Mouse (Mus musculus) naive thymus-derived CD4-positive, alpha-beta T cell, adult 2 months (primary cell): ENCODE data around the gene Lcn10.
"Not testable (repeated sequence)": the region's sequence is repeated elsewhere in the genome, so short reads cannot be mapped to it uniquely, and the experiment has no call there.

Experiments
- DNase-seq: peaks from one replicate; pipeline ENCODE4 v3.0.0-alpha.2; 2011; ENCODE audit warnings: low read depth

The Lcn10 gene

DNA sequence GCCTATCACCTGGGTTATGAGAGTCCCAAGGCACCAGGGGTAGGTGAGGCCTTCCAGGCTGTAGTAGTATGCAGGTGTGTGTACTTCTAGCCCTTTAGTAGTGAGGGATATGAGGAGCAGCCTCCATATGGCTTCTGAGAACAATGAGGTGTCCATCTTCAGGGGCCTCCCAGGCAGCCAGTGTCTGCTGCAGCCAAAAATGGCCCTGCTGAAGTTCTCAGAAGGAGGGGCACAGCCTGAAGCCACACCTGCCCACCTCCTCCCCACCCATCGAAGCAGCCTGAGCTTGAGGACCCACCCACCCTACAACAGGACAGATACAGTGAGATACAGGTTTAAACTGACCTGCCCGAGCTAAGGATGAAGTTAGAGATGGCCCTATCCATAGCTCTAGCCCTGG is at the start of gene Lcn10:
TSS of gene Lcn10 (plus strand) at position 301 of the 400 bp plus-strand sequence.
- no peak for DNase-seq

DNA sequence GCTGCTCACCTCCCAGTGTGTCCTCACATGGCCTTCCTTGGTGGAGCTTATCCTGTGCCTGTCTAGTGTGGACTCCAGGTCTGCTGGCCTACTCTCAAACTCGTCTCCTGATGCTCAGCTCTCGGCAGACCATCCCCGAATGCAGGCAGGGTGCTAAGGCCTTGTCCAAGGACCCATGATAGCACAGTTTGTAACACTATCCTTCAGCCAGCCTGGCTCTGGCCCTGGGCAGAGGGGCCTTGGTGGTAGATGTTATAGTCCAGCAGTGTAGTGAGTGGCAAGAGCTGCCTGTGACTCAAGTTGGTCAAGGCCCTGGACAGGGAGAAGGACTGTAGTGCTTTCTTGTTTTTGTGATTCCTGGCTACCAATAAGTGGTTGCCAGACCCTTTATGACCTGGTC is 48.9 kb upstream of the Lcn10 start:
- DNase-seq: no peak

DNA sequence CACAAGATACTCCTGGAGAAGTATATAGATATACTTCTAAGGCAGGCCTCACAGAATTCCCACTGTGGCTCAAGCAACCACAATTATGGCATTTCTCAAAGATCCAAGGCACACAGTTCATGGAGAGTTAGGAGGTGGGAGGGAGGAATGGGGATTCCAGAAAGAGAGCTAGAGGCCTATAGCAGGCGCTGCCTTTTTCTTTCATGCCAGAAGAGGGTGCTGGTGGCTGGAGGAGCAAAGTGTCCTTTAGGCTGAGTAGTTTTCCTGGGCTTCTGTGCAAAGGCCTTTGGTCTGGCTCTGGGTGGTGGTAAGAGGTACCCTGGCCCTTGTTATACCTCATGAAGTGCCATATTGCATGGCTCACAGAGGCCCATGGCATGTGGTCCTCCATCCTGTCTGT is 48.5 kb upstream of the Lcn10 start:
- no peak for DNase-seq

DNA sequence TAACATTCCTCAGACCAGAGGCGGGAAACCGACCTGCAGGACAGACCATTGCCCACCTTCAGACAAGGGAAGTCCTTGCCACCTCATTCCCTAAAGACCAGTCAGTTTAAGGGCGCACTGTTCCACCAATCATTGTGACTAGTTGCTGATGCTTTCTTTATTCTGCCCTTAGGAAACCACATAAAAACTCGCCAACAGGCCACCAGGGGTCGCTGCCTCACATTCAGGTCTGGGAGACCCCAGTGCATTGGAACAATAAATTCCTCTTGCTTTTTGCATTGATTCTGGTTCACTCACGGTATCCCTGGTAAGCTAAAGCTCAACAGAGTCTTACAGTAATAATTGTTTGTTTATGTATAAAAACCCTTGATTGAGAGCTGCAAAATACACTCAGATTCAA is 42.6 kb upstream of the Lcn10 start:
- peak; percentile 54 for DNase-seq

DNA sequence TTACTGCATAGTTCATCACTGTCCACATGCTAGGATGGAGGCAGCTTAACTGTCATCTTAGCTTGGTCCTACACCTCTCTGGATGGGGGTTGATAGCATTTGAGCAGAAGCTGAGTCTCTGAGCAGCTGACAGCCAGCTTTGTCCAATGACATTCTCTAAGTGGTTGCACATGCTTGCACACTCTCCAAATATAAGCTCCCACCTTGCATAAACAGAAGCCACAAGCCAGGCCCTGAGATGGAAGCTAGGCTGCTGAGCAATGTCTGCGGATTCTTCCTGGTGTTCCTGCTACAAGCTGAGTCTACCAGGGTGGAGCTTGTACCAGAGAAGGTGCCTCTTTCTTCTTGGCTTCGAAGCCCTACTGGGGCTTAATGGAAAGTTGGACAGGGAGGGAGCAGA is 29.6 kb upstream of the Lcn10 start, which contains the start of gene Lcn8:
TSS of gene Lcn8 (plus strand) at position 219 of the 400 bp plus-strand sequence.
- no peak for DNase-seq

DNA sequence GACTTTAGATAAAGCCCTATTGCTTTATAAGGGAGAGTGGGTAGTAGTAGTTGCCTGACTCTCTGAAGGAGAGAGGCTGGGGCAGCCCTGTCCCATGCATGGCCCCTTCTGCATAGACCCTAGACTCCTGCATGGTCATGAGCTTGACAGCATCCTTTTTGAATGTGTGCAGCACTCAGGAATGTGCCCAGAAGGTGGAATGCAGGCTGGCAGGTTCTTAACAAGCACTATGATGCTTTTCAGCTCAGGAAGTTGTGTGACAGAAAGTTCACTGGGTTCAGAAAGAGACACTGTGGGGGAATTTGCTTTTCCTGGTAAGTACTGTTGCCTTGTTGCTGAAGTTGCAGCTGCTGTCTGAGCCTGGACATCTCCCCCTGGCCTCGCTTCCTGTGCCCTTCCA is 28.0 kb upstream of the Lcn10 start:
- no peak for DNase-seq

- no peak for DNase-seq
These were observed 25.8 kb upstream of the Lcn10 start for GRCm38 (mm10) chr2:25656691-25657090.

GRCm38 (mm10) chr2:25657246-25657645 is 25.3 kb upstream of the Lcn10 start:
- no peak for DNase-seq

- DNase-seq: no peak
These were observed 24.9 kb upstream of the Lcn10 start, which contains the start of gene Lcn5 for GRCm38 (mm10) chr2:25657652-25658051. Gene Lcn5 (plus strand): TSS chr2:25657952.

DNA sequence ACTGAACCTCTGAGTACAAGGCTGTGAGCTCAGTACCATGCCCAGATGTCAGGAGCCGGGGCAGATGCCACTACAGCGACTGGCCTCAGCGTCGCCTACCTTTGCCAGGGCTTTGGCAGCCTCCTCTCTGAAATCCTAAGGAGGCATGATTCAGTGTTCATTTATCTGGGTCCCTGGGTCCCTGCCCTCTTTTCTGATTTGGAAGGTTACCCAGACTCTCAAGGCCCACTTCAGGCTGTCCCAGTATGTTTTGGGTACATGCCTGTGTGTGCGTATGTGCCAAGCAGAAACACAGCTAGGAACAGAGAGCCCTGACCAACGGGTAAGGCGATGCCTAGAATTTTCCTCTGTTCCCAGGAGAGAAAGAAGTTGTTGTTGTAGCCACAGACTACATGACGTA is 22.2 kb upstream of the Lcn10 start:
- no peak for DNase-seq

GRCm38 (mm10) chr2:25661245-25661970 is 21.1 kb upstream of the Lcn10 start:
- no peak for DNase-seq

- DNase-seq: peak; percentile 45
These were observed 19.0 kb upstream of the Lcn10 start for GRCm38 (mm10) chr2:25663511-25663910.

- no peak for DNase-seq
These were observed 18.4 kb upstream of the Lcn10 start for GRCm38 (mm10) chr2:25664125-25664524.

DNA sequence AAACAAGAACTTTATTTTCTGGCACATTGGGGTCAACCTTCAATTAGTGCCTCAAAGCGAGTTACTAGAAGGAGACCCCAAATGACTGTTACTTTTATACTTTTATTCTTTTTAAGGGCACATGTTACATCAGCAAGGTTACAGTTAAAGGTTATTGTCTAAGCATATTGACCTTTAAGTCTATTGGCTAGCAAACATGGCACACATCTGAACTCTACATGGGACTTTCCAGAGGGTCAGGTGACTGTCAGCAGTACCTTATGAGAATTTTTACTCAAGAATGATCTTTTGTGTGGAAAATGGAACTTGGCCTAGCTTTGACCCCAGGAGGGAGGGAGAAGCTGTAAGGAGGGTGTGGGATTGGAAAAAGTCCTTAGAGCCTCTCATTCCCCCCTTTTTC is 16.0 kb upstream of the Lcn10 start:
- DNase-seq: no peak

DNA sequence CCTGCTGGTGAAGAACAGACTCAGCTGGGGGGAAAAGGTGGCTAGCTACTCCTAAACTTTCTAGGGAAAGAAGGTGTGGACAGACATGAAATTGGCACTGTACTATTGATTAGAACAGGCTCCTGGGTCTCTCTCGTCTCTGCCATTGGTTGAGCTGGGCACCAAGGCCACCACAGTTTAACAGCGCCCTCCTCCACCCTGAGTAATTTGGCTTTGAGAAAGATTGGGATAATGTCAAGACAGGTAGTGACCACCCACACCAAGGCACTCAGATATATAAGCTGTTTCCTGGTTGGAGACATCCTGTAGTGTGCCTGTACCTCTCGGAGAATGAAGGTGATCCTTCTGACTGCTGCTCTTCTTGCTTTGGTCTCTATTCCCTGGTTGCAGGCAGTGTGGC is 6.0 kb upstream of the Lcn10 start, which contains the start of gene Lcn6:
TSS of gene Lcn6 (plus strand) at position 301 of the 400 bp plus-strand sequence.
- DNase-seq: no peak

GRCm38 (mm10) chr2:25679559-25679958 is 3.0 kb upstream of the Lcn10 start:
- no peak for DNase-seq

- DNase-seq: no peak
These were observed 4.4 kb downstream of the Lcn10 start for GRCm38 (mm10) chr2:25686941-25687340.

- peak; percentile 71 for DNase-seq
These were observed 12.1 kb downstream of the Lcn10 start for GRCm38 (mm10) chr2:25694605-25695004.

GRCm38 (mm10) chr2:25696951-25697350 is 14.4 kb downstream of the Lcn10 start:
- DNase-seq: no peak

GRCm38 (mm10) chr2:25698696-25699095 is 16.2 kb downstream of the Lcn10 start:
- DNase-seq: no peak

- DNase-seq: not testable (repeated sequence)
These were observed 17.2 kb downstream of the Lcn10 start, which contains the start of gene Obp2a for GRCm38 (mm10) chr2:25699743-25700142. Gene Obp2a (plus strand): TSS chr2:25700043.

DNA sequence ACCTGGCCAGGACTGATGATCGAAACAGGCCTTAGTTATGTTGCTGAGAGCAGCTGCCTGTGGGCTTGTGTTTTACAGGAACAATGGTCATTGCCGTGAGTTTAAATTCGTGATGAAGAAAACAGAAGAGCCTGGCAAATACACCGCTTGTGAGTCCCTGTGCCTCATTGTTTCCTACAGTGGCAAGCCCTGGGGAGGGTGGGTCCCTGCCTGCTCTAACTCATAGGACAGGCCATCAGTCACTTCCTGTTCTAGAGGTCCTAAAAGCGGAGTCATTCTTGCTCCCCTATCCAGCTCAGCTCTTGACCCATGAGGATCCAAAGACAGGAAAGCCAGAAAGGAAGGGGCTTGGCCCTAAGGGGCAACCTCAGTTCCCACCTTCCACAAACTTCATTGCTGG is 18.5 kb downstream of the Lcn10 start:
- DNase-seq: no peak

GRCm38 (mm10) chr2:25703706-25704105 is 21.2 kb downstream of the Lcn10 start:
- DNase-seq: no peak
